ENCODE assay signal across 9 mouse cellular contexts in genomic region chr8:88228286-88228685, GRCm38 (mm10). TPM values are rescaled to one million over a fixed set of nuclear protein-coding genes. Genes with fewer than 3 reads are reported as not detected.
DNase-seq lines count a peak whose midpoint lies in the region; ATAC-seq and TF ChIP-seq lines count a peak whose summit lies in the region.
"Had no signal": no experiment of that assay in that cellular context is flagged by ENCODE, and none has a peak within 500 bp of the region (broad histone marks: within the 10 kb centered on the region; RNA-seq: fewer than 3 reads in every experiment).

No protein-coding gene starts in this region.

- no peaks in the 10 kb centered on the region for H3K36me3 ChIP-seq in forebrain, embryonic 10.5 days (replicated peaks)
- no peaks in the 10 kb centered on the region for H3K36me3 ChIP-seq in forebrain, embryonic 11.5 days (ENCODE audit: control insufficient read depth, insufficient read depth, low read length)
- no peaks in the 10 kb centered on the region for H3K36me3 ChIP-seq in kidney, postnatal 0 days (ENCODE audit: insufficient read depth, low read length)

- H3K4me2 ChIP-seq in forebrain, embryonic 11.5 days (ENCODE audit: low read depth, low read length, severe bottlenecking): no peak overlapping the region
- peak overlapping the region; percentile 4; the same call in 1 of the 2 replicates for H3K4me2 ChIP-seq in kidney, postnatal 0 days (ENCODE audit: low read length)
- H3K4me2 ChIP-seq: liver, embryonic 15.5 days had no signal

- no peak overlapping the region for H3K4me3 ChIP-seq in forebrain, embryonic 10.5 days
- no peak overlapping the region for H3K4me3 ChIP-seq in forebrain, embryonic 11.5 days (ENCODE audit: low read depth, low read length)
- no peak overlapping the region for H3K4me3 ChIP-seq in kidney, postnatal 0 days (replicated peaks; ENCODE audit: low read depth, low read length)
- H3K4me3 ChIP-seq: liver, embryonic 15.5 days had no signal

- peaks cover 44% of the 10 kb centered on the region for H3K4me1 ChIP-seq in forebrain, embryonic 10.5 days
- peaks cover 13% of the 10 kb centered on the region for H3K4me1 ChIP-seq in forebrain, embryonic 11.5 days (replicated peaks; ENCODE audit: control insufficient read depth, insufficient read depth, low read length)
- H3K4me1 ChIP-seq in kidney, postnatal 0 days (replicated peaks; ENCODE audit: insufficient read depth, low read length): peaks cover 11% of the 10 kb centered on the region

- WGBS in forebrain, embryonic 10.5 days: 68% methylated on average over 1 of the region's 1 CpGs
- 71% methylated on average over 1 of the region's 1 CpGs for WGBS in forebrain, embryonic 11.5 days
- 38% methylated on average over 1 of the region's 1 CpGs for WGBS in kidney, postnatal 0 days

- 0 out of 2 replicates have a peak overlapping the region, but pooled peaks have one; percentile 16 for H3K27ac ChIP-seq in forebrain, embryonic 10.5 days
- H3K27ac ChIP-seq in forebrain, embryonic 11.5 days (ENCODE audit: low read depth, low read length): no peak overlapping the region
- H3K27ac ChIP-seq in kidney, postnatal 0 days: peak overlapping the region; percentile 31; the same call in 1 of the 2 replicates
- H3K27ac ChIP-seq: liver, embryonic 15.5 days had no signal

- no peak for TF ChIP-seq CTCF in kidney, postnatal 0 days (IDR thresholded peaks at IDR 0.05; ENCODE audit: low read depth)

- no peak for ATAC-seq in forebrain, embryonic 11.5 days (replicated peaks; ENCODE audit: low FRiP score)
- ATAC-seq in kidney, postnatal 0 days (replicated peaks; ENCODE audit: low FRiP score, low read depth): no peak; the same call in 1 of the 2 replicates
- no peak; the same call in 1 of the 2 replicates for ATAC-seq in megakaryocyte progenitor cell, adult 5-6 weeks (replicated peaks; ENCODE audit: poor library complexity)

- H3K9ac ChIP-seq in forebrain, embryonic 11.5 days (ENCODE audit: low read length): no peak overlapping the region
- H3K9ac ChIP-seq in kidney, postnatal 0 days (ENCODE audit: low read depth, low read length): no peak overlapping the region
- H3K9ac ChIP-seq: liver, embryonic 15.5 days had no signal

- no peak for DNase-seq in forebrain, embryonic 10.5 days (ENCODE audit: extremely low spot score, low spot score)
- no peak for DNase-seq in forebrain, embryonic 11.5 days (ENCODE audit: low spot score)
- peak; percentile 71 for DNase-seq in kidney, postnatal 0 days (ENCODE audit: low spot score)
- DNase-seq in kidney, postnatal 36 days: no peak
- DNase-seq in Muller cell, postnatal 12 days (ENCODE audit: inconsistent ontology term): peak; percentile 8
- DNase-seq in kidney, postnatal 14 days: peak; percentile 18
- no peak for DNase-seq in adrenal gland, postnatal 36 days

- no peaks in the 10 kb centered on the region for H3K27me3 ChIP-seq in forebrain, embryonic 10.5 days (ENCODE audit: poor library complexity, severe bottlenecking)
- H3K27me3 ChIP-seq in forebrain, embryonic 11.5 days (ENCODE audit: control insufficient read depth, insufficient read depth, low read length): no peaks in the 10 kb centered on the region
- no peaks in the 10 kb centered on the region for H3K27me3 ChIP-seq in kidney, postnatal 0 days (ENCODE audit: insufficient read depth, low read length)
- H3K27me3 ChIP-seq: liver, embryonic 15.5 days had no signal

- H3K9me3 ChIP-seq in forebrain, embryonic 10.5 days: no peaks in the 10 kb centered on the region
- no peaks in the 10 kb centered on the region for H3K9me3 ChIP-seq in forebrain, embryonic 11.5 days (ENCODE audit: control insufficient read depth, low read length)
- no peaks in the 10 kb centered on the region for H3K9me3 ChIP-seq in kidney, postnatal 0 days (replicated peaks; ENCODE audit: low read length)
- H3K9me3 ChIP-seq: liver, embryonic 15.5 days had no signal

RNA-seq across cellular contexts. Expression of gene Tent4b, which starts 29.3 kb away (rescaled TPM):
- 8.1 and 9.0 TPM in 2 replicates for polyA plus RNA-seq in forebrain, embryonic 10.5 days (2016; fragmentation: Nextera tagmentation; extraction: Ambion mirVana)
- polyA plus RNA-seq in forebrain, embryonic 11.5 days (2014; fragmentation: Nextera tagmentation; extraction: Ambion mirVana): 12.1 and 12.5 TPM in 2 replicates
- polyA plus RNA-seq in kidney, postnatal 0 days (2015; fragmentation: Nextera tagmentation; extraction: Ambion mirVana): 7.3 and 7.6 TPM in 2 replicates
- total RNA-seq in adrenal gland, postnatal 36 days (2021): 10 to 100 TPM; 27.9 to 32.1 TPM
- total RNA-seq in megakaryocyte progenitor cell, adult 5-6 weeks (2015): 41.2 and 44.9 TPM in 2 replicates
- 35.7 and 44.7 TPM in 2 replicates for total RNA-seq in megakaryocyte progenitor cell, adult 5-6 weeks (2017)

RNA-seq across cellular contexts. Expression of gene Adcy7, which starts 43.9 kb away (rescaled TPM):
- 3.1 and 4.0 TPM in 2 replicates for polyA plus RNA-seq in forebrain, embryonic 10.5 days (2016; fragmentation: Nextera tagmentation; extraction: Ambion mirVana)
- 3.0 and 3.4 TPM in 2 replicates for polyA plus RNA-seq in forebrain, embryonic 11.5 days (2014; fragmentation: Nextera tagmentation; extraction: Ambion mirVana)
- polyA plus RNA-seq in kidney, postnatal 0 days (2015; fragmentation: Nextera tagmentation; extraction: Ambion mirVana): 4.3 TPM in 2 replicates
- total RNA-seq in adrenal gland, postnatal 36 days (2021): 10 to 100 TPM in 1 of 2 experiments, 1 to 10 TPM in 1; 5.7 to 11.5 TPM
- total RNA-seq in megakaryocyte progenitor cell, adult 5-6 weeks (2015): 25.5 and 27.8 TPM in 2 replicates
- total RNA-seq in megakaryocyte progenitor cell, adult 5-6 weeks (2017): 40.6 and 41.6 TPM in 2 replicates

Comparison
In these comparisons a context has a peak if more than half of its experiments do, and no peak if none do; other contexts are left out.
1. DNase-seq: peak in kidney, postnatal 0 days (single experiment), Muller cell, postnatal 12 days (single experiment) and kidney, postnatal 14 days (single experiment); none in forebrain, embryonic 10.5 days (single experiment), forebrain, embryonic 11.5 days (single experiment), kidney, postnatal 36 days (0 of 2) and adrenal gland, postnatal 36 days (0 of 2).